Comparison of ENCODE assay signal across 8 mouse cellular contexts in genomic region chr5:125154989-125155388, GRCm38 (mm10). TPM values are rescaled to one million over a fixed set of nuclear protein-coding genes. Genes with fewer than 3 reads are reported as not detected.
DNase-seq lines count a peak whose midpoint lies in the region; ATAC-seq lines count a peak whose summit lies in the region.

No protein-coding gene starts in this region.

- no peak overlapping the region for H3K4me2 ChIP-seq in midbrain, embryonic 11.5 days
- no peak overlapping the region for H3K4me2 ChIP-seq in heart, embryonic 13.5 days
- H3K4me2 ChIP-seq in midbrain, embryonic 15.5 days, result no peak overlapping the region

- no peak for ATAC-seq in midbrain, embryonic 11.5 days (ENCODE audit: low FRiP score)
- ATAC-seq in heart, embryonic 13.5 days (ENCODE audit: extremely low read depth, insufficient number of reproducible peaks, low FRiP score, low TSS enrichment), result no peak
- no peak; the same call in 1 of the 2 replicates for ATAC-seq in midbrain, embryonic 15.5 days (replicated peaks)
- no peak for ATAC-seq in erythroblast, adult 5-6 weeks (replicated peaks; ENCODE audit: low FRiP score, poor library complexity, severe bottlenecking)

- H3K4me1 ChIP-seq in midbrain, embryonic 10.5 days, result peaks cover 96% of the 10 kb centered on the region
- peaks cover 85% of the 10 kb centered on the region for H3K4me1 ChIP-seq in midbrain, embryonic 11.5 days (ENCODE audit: control insufficient read depth, insufficient read depth, low read length)
- peaks cover 100% of the 10 kb centered on the region for H3K4me1 ChIP-seq in heart, embryonic 13.5 days
- peaks cover 95% of the 10 kb centered on the region for H3K4me1 ChIP-seq in midbrain, embryonic 15.5 days

- no peak overlapping the region for H3K9ac ChIP-seq in midbrain, embryonic 11.5 days (ENCODE audit: low read length)
- H3K9ac ChIP-seq in heart, embryonic 13.5 days, result 0 out of 2 replicates have a peak overlapping the region, but pooled peaks have one; percentile 37
- H3K9ac ChIP-seq in midbrain, embryonic 15.5 days, result no peak overlapping the region

- H3K9me3 ChIP-seq in midbrain, embryonic 10.5 days (replicated peaks), result no peaks in the 10 kb centered on the region
- no peaks in the 10 kb centered on the region for H3K9me3 ChIP-seq in midbrain, embryonic 11.5 days (ENCODE audit: control insufficient read depth, low read length)
- H3K9me3 ChIP-seq in heart, embryonic 13.5 days, result no peaks in the 10 kb centered on the region
- no peaks in the 10 kb centered on the region for H3K9me3 ChIP-seq in midbrain, embryonic 15.5 days

- 89% methylated on average over 5 of the region's 5 CpGs for WGBS in midbrain, embryonic 10.5 days
- WGBS in midbrain, embryonic 11.5 days, result 89% methylated on average over 5 of the region's 5 CpGs
- WGBS in heart, embryonic 13.5 days, result 76% methylated on average over 5 of the region's 5 CpGs
- 35% methylated on average over 5 of the region's 5 CpGs for WGBS in midbrain, embryonic 15.5 days

- 0 out of 2 replicates have a peak, but pooled peaks cover 5% of the 10 kb centered on the region for H3K36me3 ChIP-seq in midbrain, embryonic 10.5 days
- H3K36me3 ChIP-seq in midbrain, embryonic 11.5 days (ENCODE audit: control insufficient read depth, insufficient read depth, low read length), result no peaks in the 10 kb centered on the region
- H3K36me3 ChIP-seq in heart, embryonic 13.5 days, result 0 out of 2 replicates have a peak, but pooled peaks cover 3% of the 10 kb centered on the region
- H3K36me3 ChIP-seq in midbrain, embryonic 15.5 days (replicated peaks), result no peaks in the 10 kb centered on the region

- no peak overlapping the region for H3K4me3 ChIP-seq in midbrain, embryonic 10.5 days
- H3K4me3 ChIP-seq in midbrain, embryonic 11.5 days (ENCODE audit: low read depth, low read length), result no peak overlapping the region
- H3K4me3 ChIP-seq in heart, embryonic 13.5 days, result no peak overlapping the region
- H3K4me3 ChIP-seq in midbrain, embryonic 15.5 days, result no peak overlapping the region

- H3K27me3 ChIP-seq in midbrain, embryonic 10.5 days (ENCODE audit: low read depth, poor library complexity, severe bottlenecking), result no peaks in the 10 kb centered on the region
- no peaks in the 10 kb centered on the region for H3K27me3 ChIP-seq in midbrain, embryonic 11.5 days (ENCODE audit: control insufficient read depth, insufficient read depth, low read length)
- H3K27me3 ChIP-seq in heart, embryonic 13.5 days (replicated peaks), result no peaks in the 10 kb centered on the region
- no peaks in the 10 kb centered on the region for H3K27me3 ChIP-seq in midbrain, embryonic 15.5 days (replicated peaks)

- no peak for DNase-seq in midbrain, embryonic 10.5 days (ENCODE audit: low spot score)
- no peak for DNase-seq in midbrain, embryonic 11.5 days (ENCODE audit: low spot score, missing footprints)
- peak; percentile 92 for DNase-seq in cerebellum, adult 8-10 months
- no peak for DNase-seq in lung, postnatal 10 days
- no peak for DNase-seq in urinary bladder, postnatal 10 days (ENCODE audit: low spot score)

- peak overlapping the region; percentile 68; the same call in 1 of the 2 replicates for H3K27ac ChIP-seq in midbrain, embryonic 10.5 days (replicated peaks)
- no peak overlapping the region for H3K27ac ChIP-seq in midbrain, embryonic 11.5 days (ENCODE audit: low read depth, low read length)
- no peak overlapping the region; the same call in 1 of the 2 replicates for H3K27ac ChIP-seq in heart, embryonic 13.5 days (replicated peaks)
- peak overlapping the region; percentile 83 for H3K27ac ChIP-seq in midbrain, embryonic 15.5 days

RNA-seq across cellular contexts. Expression of gene Ncor2, which starts 24.0 kb away (rescaled TPM):
- 16.2 and 19.1 TPM in 2 replicates for polyA plus RNA-seq in midbrain, embryonic 10.5 days (2016; fragmentation: Nextera tagmentation; extraction: Ambion mirVana)
- 13.4 and 14.7 TPM in 2 replicates for polyA plus RNA-seq in midbrain, embryonic 11.5 days (2014; fragmentation: Nextera tagmentation; extraction: Ambion mirVana)
- 16.5 and 17.0 TPM in 2 replicates for polyA plus RNA-seq in heart, embryonic 13.5 days (2015; fragmentation: Nextera tagmentation; extraction: Ambion mirVana)
- 25.6 and 27.6 TPM in 2 replicates for polyA plus RNA-seq in midbrain, embryonic 15.5 days (2015; fragmentation: Nextera tagmentation; extraction: Ambion mirVana)
- total RNA-seq in erythroblast, adult 5-6 weeks (2015; ENCODE audit: low replicate concordance), result 15.8 and 18.2 TPM in 2 replicates
- total RNA-seq in erythroblast, adult 5-6 weeks (2017; ENCODE audit: low replicate concordance), result 6.0 and 8.0 TPM in 2 replicates

Comparison
In these comparisons a context has a peak if more than half of its experiments do, and no peak if none do; other contexts are left out.
1. H3K27ac ChIP-seq: peak in midbrain, embryonic 10.5 days (single experiment) and midbrain, embryonic 15.5 days (single experiment); none in midbrain, embryonic 11.5 days (single experiment) and heart, embryonic 13.5 days (single experiment).